Mouse (Mus musculus): Measurements from ENCODE around the gene Rpsa. TPM values are rescaled to one million over a fixed set of nuclear protein-coding genes. Genes with fewer than 3 reads are reported as not detected.

Gene Rpsa
- total and polyA plus RNA-seq, 3 experiments, result 726 to 4,532 (median 1,827) TPM

DNA sequence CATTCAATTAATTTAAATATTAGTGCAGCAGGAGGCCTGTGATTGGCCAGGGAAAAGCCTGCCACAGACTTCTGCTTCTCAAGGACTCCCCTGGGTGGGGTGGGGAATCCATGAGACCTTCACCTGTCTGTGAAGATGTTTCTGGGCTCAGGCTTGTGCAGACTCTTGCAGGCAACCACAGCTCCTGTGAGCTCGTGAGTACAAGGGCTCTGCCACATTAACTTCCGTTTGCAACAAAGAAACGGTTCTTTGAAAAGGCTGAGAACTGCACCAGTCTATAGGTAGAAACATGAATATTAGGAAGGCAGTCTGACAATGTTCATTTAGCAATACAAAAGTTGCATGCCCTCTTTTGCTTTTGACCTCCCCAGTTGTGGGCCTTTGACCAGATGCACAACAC lies 49.2 kb upstream of the Rpsa start:
- Histone ChIP-seq H3K79me2 (ENCODE audit: control insufficient read depth, insufficient read depth, low read length, poor library complexity) (no peaks in the 10 kb centered on the region), H3K9me3 (replicated peaks; ENCODE audit: insufficient read depth, low read length) (no peaks in the 10 kb centered on the region), H3K4me3 (ENCODE audit: control insufficient read depth in 1 of 2, insufficient read depth in 1 of 2, low read depth in 2 of 2, low read length in 2 of 2) (no peak overlapping the region), H3K9ac (ENCODE audit: control insufficient read depth, low read depth, low read length, poor library complexity, severe bottlenecking) (no peak overlapping the region), H3K4me1 (ENCODE audit: control insufficient read depth in 1 of 2, insufficient read depth in 2 of 2, low read length in 2 of 2) (peaks cover 0 to 6% of the 10 kb centered on the region in 2 experiments; a peak in 2 of 4 replicates), H3K36me3 (ENCODE audit: control insufficient read depth in 1 of 2, insufficient read depth in 2 of 2, low read length in 2 of 2) (no peaks in the 10 kb centered on the region), H3K27me3 (ENCODE audit: control insufficient read depth in 1 of 2, insufficient read depth in 2 of 2, low read length in 2 of 2) (no peaks in the 10 kb centered on the region; a peak in 1 of 4 replicates), H3K27ac (ENCODE audit: control insufficient read depth, low read depth, low read length) (no peak overlapping the region)
- no peak for DNase-seq (ENCODE audit: low read depth, low spot score)
- TF ChIP-seq CHD1 (IDR thresholded peaks at IDR 0.05; ENCODE audit: low read depth, low read length) (no peak), NRF1 (IDR thresholded peaks at IDR 0.05; ENCODE audit: insufficient read depth, low read depth, low read length, poor library complexity, severe bottlenecking) (no peak), ZC3H11A (IDR thresholded peaks at IDR 0.05; ENCODE audit: low read depth, low read length) (no peak), ZKSCAN1 (IDR thresholded peaks at IDR 0.05; ENCODE audit: low read depth, low read length) (no peak), ZNF384 (IDR thresholded peaks at IDR 0.05; ENCODE audit: low read depth, low read length) (no peak), ZMIZ1 (IDR thresholded peaks at IDR 0.05; ENCODE audit: low read depth, low read length) (no peak), E2F4 (IDR thresholded peaks at IDR 0.05; ENCODE audit: borderline replicate concordance, low read depth, low read length) (no peak), POLR2AphosphoS2 (IDR thresholded peaks at IDR 0.05; ENCODE audit: low read length) (no peak), MEF2A (IDR thresholded peaks at IDR 0.05; ENCODE audit: extremely low read depth, insufficient replicate concordance, low read depth, low read length, poor library complexity, severe bottlenecking) (no peak), USF2 (IDR thresholded peaks at IDR 0.05; ENCODE audit: borderline replicate concordance in 1 of 2, insufficient read depth in 1 of 2, low read depth in 1 of 2, low read length in 2 of 2) (no peak), ETS1 (IDR thresholded peaks at IDR 0.05; ENCODE audit: low read depth, low read length) (no peak), CTCF (IDR thresholded peaks at IDR 0.05 in 2 of 3, conservative IDR thresholded peaks at IDR 0.05 in 1 of 3; ENCODE audit: control insufficient read depth in 1 of 3, insufficient read depth in 1 of 3, low read depth in 2 of 3, low read length in 3 of 3, poor library complexity in 1 of 3, severe bottlenecking in 1 of 3) (no peak), POLR2A (IDR thresholded peaks at IDR 0.05; ENCODE audit: control insufficient read depth in 1 of 2, insufficient read depth in 1 of 2, low read depth in 1 of 2, low read length in 2 of 2, poor library complexity in 1 of 2) (no peak), POLR2AphosphoS5 (IDR thresholded peaks at IDR 0.05; ENCODE audit: borderline replicate concordance, low read depth, low read length) (no peak), MYC (IDR thresholded peaks at IDR 0.05; ENCODE audit: low read depth, low read length) (no peak), MAX (IDR thresholded peaks at IDR 0.05; ENCODE audit: low read length) (no peak), JUND (IDR thresholded peaks at IDR 0.05; ENCODE audit: low read depth, low read length) (no peak), MXI1 (IDR thresholded peaks at IDR 0.05; ENCODE audit: low read depth, low read length) (no peak), HCFC1 (IDR thresholded peaks at IDR 0.05; ENCODE audit: low read depth, low read length) (no peak), MAZ (IDR thresholded peaks at IDR 0.05; ENCODE audit: low read depth, low read length) (no peak)

DNA sequence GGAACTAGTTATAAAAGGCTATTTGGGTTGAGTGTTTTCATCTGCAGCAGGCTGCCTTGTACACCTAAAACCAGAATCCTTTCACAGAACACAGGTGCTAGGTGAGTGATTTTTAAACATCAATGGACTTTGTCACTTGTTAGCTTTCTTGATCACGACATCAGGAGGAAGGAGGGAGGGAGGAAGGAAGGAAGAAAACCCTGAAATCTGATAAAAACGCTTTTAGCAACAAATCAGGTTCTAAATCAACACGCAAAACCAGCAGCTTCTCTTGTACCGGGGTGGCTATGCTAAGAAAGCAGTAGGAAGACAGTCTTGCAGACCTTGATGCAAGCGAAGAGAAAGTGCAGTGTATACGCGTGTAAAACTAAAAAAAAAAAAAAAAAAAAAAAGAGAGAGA lies 47.6 kb upstream of the Rpsa start:
- Histone ChIP-seq H3K9me3 (replicated peaks; ENCODE audit: insufficient read depth, low read length) (no peaks in the 10 kb centered on the region), H3K27me3 (ENCODE audit: control insufficient read depth in 1 of 2, insufficient read depth in 2 of 2, low read length in 2 of 2) (no peaks in the 10 kb centered on the region; a peak in 1 of 4 replicates)

More for the DNA sequence above, 47.6 kb upstream of the Rpsa start:
- no peak for DNase-seq (ENCODE audit: low read depth, low spot score)
- H3K4me3 ChIP-seq (ENCODE audit: control insufficient read depth in 1 of 2, insufficient read depth in 1 of 2, low read depth in 2 of 2, low read length in 2 of 2), result no peak overlapping the region
- no peaks in the 10 kb centered on the region for H3K79me2 ChIP-seq (ENCODE audit: control insufficient read depth, insufficient read depth, low read length, poor library complexity)
- no peak overlapping the region for H3K9ac ChIP-seq (ENCODE audit: control insufficient read depth, low read depth, low read length, poor library complexity, severe bottlenecking)
- H3K36me3 ChIP-seq (ENCODE audit: control insufficient read depth in 1 of 2, insufficient read depth in 2 of 2, low read length in 2 of 2), result no peaks in the 10 kb centered on the region
- TF ChIP-seq USF1 (IDR thresholded peaks at IDR 0.05; ENCODE audit: low read depth, low read length) (no peak), MYC (IDR thresholded peaks at IDR 0.05; ENCODE audit: low read depth, low read length) (no peak), MAFK (IDR thresholded peaks at IDR 0.05; ENCODE audit: borderline replicate concordance, low read depth, low read length) (no peak), GATA1 (IDR thresholded peaks at IDR 0.05; ENCODE audit: low read depth, low read length) (no peak), SIN3A (IDR thresholded peaks at IDR 0.05; ENCODE audit: low read length) (no peak), EP300 (IDR thresholded peaks at IDR 0.05; ENCODE audit: low read depth in 1 of 2, low read length in 2 of 2) (no peak), KAT2A (conservative IDR thresholded peaks at IDR 0.05; ENCODE audit: low read depth, low read length) (no peak), CTCF (IDR thresholded peaks at IDR 0.05 in 2 of 3, conservative IDR thresholded peaks at IDR 0.05 in 1 of 3; ENCODE audit: control insufficient read depth in 1 of 3, insufficient read depth in 1 of 3, low read depth in 2 of 3, low read length in 3 of 3, poor library complexity in 1 of 3, severe bottlenecking in 1 of 3) (no peak), TCF12 (IDR thresholded peaks at IDR 0.05; ENCODE audit: low read depth, low read length) (no peak), ZC3H11A (IDR thresholded peaks at IDR 0.05; ENCODE audit: low read depth, low read length) (no peak), SMC3 (IDR thresholded peaks at IDR 0.05; ENCODE audit: low read depth, low read length) (no peak), ZNF384 (IDR thresholded peaks at IDR 0.05; ENCODE audit: low read depth, low read length) (no peak), NRF1 (IDR thresholded peaks at IDR 0.05; ENCODE audit: insufficient read depth, low read depth, low read length, poor library complexity, severe bottlenecking) (no peak), POLR2AphosphoS2 (IDR thresholded peaks at IDR 0.05; ENCODE audit: low read length) (no peak), E2F4 (IDR thresholded peaks at IDR 0.05; ENCODE audit: borderline replicate concordance, low read depth, low read length) (no peak), JUND (IDR thresholded peaks at IDR 0.05; ENCODE audit: low read depth, low read length) (no peak), ETS1 (IDR thresholded peaks at IDR 0.05; ENCODE audit: low read depth, low read length) (no peak), MAZ (IDR thresholded peaks at IDR 0.05; ENCODE audit: low read depth, low read length) (no peak)
- no peak overlapping the region for H3K27ac ChIP-seq (ENCODE audit: control insufficient read depth, low read depth, low read length)
- peaks cover 0 to 10% of the 10 kb centered on the region in 2 experiments; a peak in 2 of 4 replicates for H3K4me1 ChIP-seq (ENCODE audit: control insufficient read depth in 1 of 2, insufficient read depth in 2 of 2, low read length in 2 of 2)
